Mouse (Mus musculus): ENCODE data around the gene Alk. TPM values are rescaled to one million over a fixed set of nuclear protein-coding genes. Genes with fewer than 3 reads are reported as not detected.

Gene Alk
- polyA plus RNA-seq, 1 experiment: not detected

DNA sequence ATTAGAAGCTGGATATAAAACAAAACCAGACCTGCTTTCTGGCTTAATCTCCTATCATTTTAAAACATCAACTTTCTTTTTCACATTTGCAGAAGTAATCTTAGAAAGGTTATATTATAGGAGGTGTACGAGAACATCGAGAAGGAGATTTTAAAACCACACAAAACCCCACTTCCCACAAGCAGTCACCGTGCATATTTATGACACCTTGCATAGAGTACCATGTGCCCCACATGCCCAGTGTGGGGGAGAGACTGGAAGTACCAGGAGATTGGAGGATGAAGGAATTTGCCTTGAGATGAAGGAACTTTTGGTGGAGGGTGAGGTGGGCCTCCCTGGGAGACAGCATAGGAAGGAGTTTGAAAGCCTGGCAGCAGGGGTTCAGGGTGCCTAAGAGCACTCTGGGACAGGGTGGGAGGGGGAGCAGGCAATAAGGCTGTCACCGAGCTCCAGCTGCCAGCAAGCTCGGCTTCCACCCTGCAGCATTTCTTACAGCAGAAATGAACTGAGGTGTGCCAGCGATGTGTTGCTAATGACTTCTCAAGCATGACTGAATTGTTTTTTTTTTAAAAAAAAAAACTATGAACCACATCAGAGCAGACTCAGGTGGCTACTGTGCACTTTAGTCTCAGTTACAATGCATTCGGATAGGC is 459.4 kb downstream of the Alk start:
- TF ChIP-seq FOSL1 (IDR thresholded peaks at IDR 0.05; ENCODE audit: insufficient read depth, low read length, poor library complexity, severe bottlenecking) (no peak), MAX (IDR thresholded peaks at IDR 0.05) (no peak), CEBPB (IDR thresholded peaks at IDR 0.05; ENCODE audit: low read depth) (no peak), CTCF (IDR thresholded peaks at IDR 0.05; ENCODE audit: control insufficient read depth, insufficient read depth, insufficient read length) (no peak), MYOG (IDR thresholded peaks at IDR 0.05; ENCODE audit: control insufficient read depth, extremely low read depth, insufficient read length) (no peak), USF1 (IDR thresholded peaks at IDR 0.05; ENCODE audit: low read depth) (no peak), MYOD1 (IDR thresholded peaks at IDR 0.05; ENCODE audit: control insufficient read depth, insufficient read length, low read depth) (no peak)
- H3ac ChIP-seq (ENCODE audit: control insufficient read depth, insufficient read length, low read depth): no peak overlapping the region
- H3K27me3 ChIP-seq (ENCODE audit: control insufficient read depth, insufficient read depth, insufficient read length): no peaks in the 10 kb centered on the region
- H3K79me2 ChIP-seq (ENCODE audit: control insufficient read depth, insufficient read depth): no peaks in the 10 kb centered on the region
- H3K36me3 ChIP-seq (ENCODE audit: control insufficient read depth, insufficient read depth): no peaks in the 10 kb centered on the region
- H3K4me3 ChIP-seq (ENCODE audit: insufficient read depth, poor library complexity, severe bottlenecking): no peak overlapping the region
- H3K79me3 ChIP-seq (ENCODE audit: low read depth): no peaks in the 10 kb centered on the region

DNA sequence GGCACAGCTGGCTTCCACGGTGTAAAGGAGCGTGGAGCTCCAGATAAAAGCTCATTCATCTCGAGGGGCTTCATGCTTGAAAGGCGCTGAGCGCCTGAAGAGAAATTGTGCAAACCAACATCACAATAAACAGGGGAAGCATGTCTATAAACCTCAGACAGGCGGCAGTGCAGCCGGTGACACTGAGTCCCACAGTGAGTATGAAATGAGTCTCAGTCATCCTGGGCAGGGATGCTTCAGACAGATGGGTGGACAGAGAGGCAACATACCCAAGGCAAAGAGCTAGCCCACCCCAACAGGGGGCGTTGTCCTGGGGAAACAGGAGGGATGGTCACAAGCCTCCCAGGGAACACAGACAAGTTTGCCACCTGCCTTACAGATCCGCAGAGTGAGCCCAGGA is 460.0 kb downstream of the Alk start:
- no peaks in the 10 kb centered on the region for H3K79me2 ChIP-seq (ENCODE audit: control insufficient read depth, insufficient read depth)
- H3K27me3 ChIP-seq (ENCODE audit: control insufficient read depth, insufficient read depth, insufficient read length): no peaks in the 10 kb centered on the region
- H3K79me3 ChIP-seq (ENCODE audit: low read depth): no peaks in the 10 kb centered on the region
- TF ChIP-seq FOSL1 (IDR thresholded peaks at IDR 0.05; ENCODE audit: insufficient read depth, low read length, poor library complexity, severe bottlenecking): no peak
- H3K36me3 ChIP-seq (ENCODE audit: control insufficient read depth, insufficient read depth): no peaks in the 10 kb centered on the region
- H3K4me3 ChIP-seq (ENCODE audit: insufficient read depth, poor library complexity, severe bottlenecking): no peak overlapping the region
- H3ac ChIP-seq (ENCODE audit: control insufficient read depth, insufficient read length, low read depth): no peak overlapping the region

DNA sequence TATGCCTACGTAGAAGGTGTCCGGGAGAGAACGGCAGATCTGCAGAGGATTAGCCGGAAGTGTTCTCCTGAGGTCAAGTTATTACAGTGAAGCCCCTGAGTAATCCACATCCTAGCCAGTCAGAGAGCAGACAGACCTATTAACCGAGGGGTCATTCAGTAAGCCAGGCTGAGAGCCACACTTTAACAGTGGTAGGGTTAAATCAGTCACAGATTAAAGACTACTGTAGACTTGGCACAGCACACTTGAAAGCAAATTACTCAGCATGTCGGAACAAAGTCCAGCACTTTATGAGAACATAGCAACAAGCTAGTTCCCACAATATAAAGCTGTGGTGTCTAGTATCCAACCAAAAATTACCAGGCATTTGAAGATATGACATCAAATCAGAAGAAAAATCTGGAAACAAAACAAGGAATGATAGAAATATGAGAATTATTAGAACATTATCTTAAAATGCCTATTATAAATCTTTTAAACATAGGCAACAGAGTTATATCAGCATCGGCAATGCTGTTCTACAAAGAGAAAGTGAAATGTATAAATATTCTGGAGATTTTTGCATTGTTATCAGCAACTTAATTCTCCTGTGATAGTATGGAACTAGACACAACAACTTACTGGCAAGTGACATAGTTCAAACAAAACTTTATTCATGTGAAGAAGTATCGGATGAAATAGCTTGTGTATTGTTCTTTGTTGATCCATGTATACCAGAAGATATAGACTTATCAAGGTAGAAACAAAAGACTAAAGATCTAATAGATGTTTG is 472.1 kb downstream of the Alk start:
- no peak overlapping the region for H3ac ChIP-seq (ENCODE audit: control insufficient read depth, insufficient read length, low read depth)
- H3K79me2 ChIP-seq (ENCODE audit: control insufficient read depth, insufficient read depth): no peaks in the 10 kb centered on the region
- no peaks in the 10 kb centered on the region for H3K79me3 ChIP-seq (ENCODE audit: low read depth)
- no peak overlapping the region for H3K4me3 ChIP-seq (ENCODE audit: insufficient read depth, poor library complexity, severe bottlenecking)
- TF ChIP-seq MAX (IDR thresholded peaks at IDR 0.05) (no peak), USF1 (IDR thresholded peaks at IDR 0.05; ENCODE audit: low read depth) (no peak), CTCF (IDR thresholded peaks at IDR 0.05; ENCODE audit: control insufficient read depth, insufficient read depth, insufficient read length) (no peak), MYOD1 (IDR thresholded peaks at IDR 0.05; ENCODE audit: control insufficient read depth, insufficient read length, low read depth) (no peak), MYOG (IDR thresholded peaks at IDR 0.05; ENCODE audit: control insufficient read depth, extremely low read depth, insufficient read length) (no peak), FOSL1 (IDR thresholded peaks at IDR 0.05; ENCODE audit: insufficient read depth, low read length, poor library complexity, severe bottlenecking) (no peak), CEBPB (IDR thresholded peaks at IDR 0.05; ENCODE audit: low read depth) (no peak)
- H3K36me3 ChIP-seq (ENCODE audit: control insufficient read depth, insufficient read depth): no peaks in the 10 kb centered on the region
- H3K27me3 ChIP-seq (ENCODE audit: control insufficient read depth, insufficient read depth, insufficient read length): no peaks in the 10 kb centered on the region

DNA sequence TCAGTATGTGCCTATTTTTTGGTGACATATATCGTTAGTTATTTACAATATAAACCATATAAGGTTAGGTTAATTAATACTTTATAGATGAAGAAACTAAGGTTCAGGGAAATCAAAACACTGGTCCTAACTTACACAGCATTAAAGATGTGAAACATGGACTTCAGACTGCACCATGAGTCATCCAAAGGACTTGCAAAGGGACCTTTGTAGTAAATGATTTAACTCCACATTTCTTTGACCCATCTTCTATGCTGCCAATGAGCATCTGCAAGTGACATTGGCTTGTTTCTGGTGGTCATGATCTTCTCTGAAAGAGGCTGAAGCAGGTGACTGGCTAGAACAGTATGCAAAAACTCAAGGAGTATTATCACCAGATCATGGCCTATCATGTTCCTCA is 482.8 kb downstream of the Alk start:
- Histone ChIP-seq H3K27me3 (ENCODE audit: control insufficient read depth, insufficient read depth, insufficient read length) (no peaks in the 10 kb centered on the region), H3K79me2 (ENCODE audit: control insufficient read depth, insufficient read depth) (no peaks in the 10 kb centered on the region), H3K4me3 (ENCODE audit: insufficient read depth, poor library complexity, severe bottlenecking) (no peak overlapping the region), H3ac (ENCODE audit: control insufficient read depth, insufficient read length, low read depth) (no peak overlapping the region), H3K36me3 (ENCODE audit: control insufficient read depth, insufficient read depth) (no peaks in the 10 kb centered on the region), H3K79me3 (ENCODE audit: low read depth) (no peaks in the 10 kb centered on the region)
- TF ChIP-seq MAX (IDR thresholded peaks at IDR 0.05): no peak
- no peak for TF ChIP-seq FOSL1 (IDR thresholded peaks at IDR 0.05; ENCODE audit: insufficient read depth, low read length, poor library complexity, severe bottlenecking)
- no peak for TF ChIP-seq CTCF (IDR thresholded peaks at IDR 0.05; ENCODE audit: control insufficient read depth, insufficient read depth, insufficient read length)

DNA sequence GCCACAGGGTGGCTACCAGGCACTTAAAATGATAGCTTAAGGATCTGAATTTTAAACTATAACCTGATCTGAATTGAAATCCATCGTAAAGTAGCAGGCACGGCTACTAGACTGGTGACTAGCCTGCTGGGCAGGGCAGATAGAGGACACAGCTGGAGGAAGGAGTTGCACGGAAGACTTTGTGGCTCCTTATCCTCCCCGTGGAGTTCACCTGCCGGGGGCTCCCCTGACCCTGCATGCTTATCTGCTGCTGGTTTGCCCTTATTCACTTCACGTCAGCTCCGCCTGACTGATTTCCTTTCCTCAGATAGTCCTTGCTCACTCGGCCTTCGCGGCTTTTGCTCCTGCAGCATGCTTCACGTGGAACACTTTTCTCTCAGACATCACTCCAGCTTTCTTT is 484.1 kb downstream of the Alk start:
- H3K27me3 ChIP-seq (ENCODE audit: control insufficient read depth, insufficient read depth, insufficient read length): peaks cover 3% of the 10 kb centered on the region
- no peaks in the 10 kb centered on the region for H3K79me3 ChIP-seq (ENCODE audit: low read depth)
- H3K36me3 ChIP-seq (ENCODE audit: control insufficient read depth, insufficient read depth): no peaks in the 10 kb centered on the region
- H3K79me2 ChIP-seq (ENCODE audit: control insufficient read depth, insufficient read depth): no peaks in the 10 kb centered on the region
- no peak overlapping the region for H3ac ChIP-seq (ENCODE audit: control insufficient read depth, insufficient read length, low read depth)
- no peak overlapping the region for H3K4me3 ChIP-seq (ENCODE audit: insufficient read depth, poor library complexity, severe bottlenecking)
- TF ChIP-seq MAX (IDR thresholded peaks at IDR 0.05) (no peak), MYOG (IDR thresholded peaks at IDR 0.05; ENCODE audit: control insufficient read depth, extremely low read depth, insufficient read length) (no peak), FOSL1 (IDR thresholded peaks at IDR 0.05; ENCODE audit: insufficient read depth, low read length, poor library complexity, severe bottlenecking) (no peak), MYOD1 (IDR thresholded peaks at IDR 0.05; ENCODE audit: control insufficient read depth, insufficient read length, low read depth) (no peak)

DNA sequence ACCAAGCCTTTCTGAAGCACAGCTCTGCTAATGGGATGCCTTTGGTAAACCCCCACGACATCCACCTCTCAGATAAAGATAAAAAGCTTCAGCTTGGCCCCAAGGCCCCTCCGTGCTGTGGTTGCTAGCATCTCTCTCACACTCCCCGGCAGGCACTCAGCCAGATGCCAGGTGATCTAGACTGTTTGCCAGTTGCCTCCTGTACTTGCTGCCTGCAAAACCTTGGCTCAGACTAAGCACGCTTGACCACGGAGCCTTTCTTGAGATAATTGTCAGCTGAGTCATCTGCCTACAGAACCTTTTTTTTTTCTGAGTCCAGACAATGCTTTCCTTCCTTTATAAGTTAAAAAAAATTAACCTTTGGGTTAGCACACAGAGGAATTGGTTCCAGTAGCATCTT is 486.1 kb downstream of the Alk start:
- Histone ChIP-seq H3K36me3 (ENCODE audit: control insufficient read depth, insufficient read depth) (no peaks in the 10 kb centered on the region), H3K79me3 (ENCODE audit: low read depth) (no peaks in the 10 kb centered on the region), H3ac (ENCODE audit: control insufficient read depth, insufficient read length, low read depth) (no peak overlapping the region), H3K79me2 (ENCODE audit: control insufficient read depth, insufficient read depth) (no peaks in the 10 kb centered on the region), H3K4me3 (ENCODE audit: insufficient read depth, poor library complexity, severe bottlenecking) (no peak overlapping the region), H3K27me3 (ENCODE audit: control insufficient read depth, insufficient read depth, insufficient read length) (peaks cover 3% of the 10 kb centered on the region)
- TF ChIP-seq MYOG (IDR thresholded peaks at IDR 0.05; ENCODE audit: control insufficient read depth, extremely low read depth, insufficient read length) (no peak), MYOD1 (IDR thresholded peaks at IDR 0.05; ENCODE audit: control insufficient read depth, insufficient read length, low read depth) (no peak), MAX (IDR thresholded peaks at IDR 0.05) (no peak), USF1 (IDR thresholded peaks at IDR 0.05; ENCODE audit: low read depth) (no peak), CTCF (IDR thresholded peaks at IDR 0.05; ENCODE audit: control insufficient read depth, insufficient read depth, insufficient read length) (no peak), CEBPB (IDR thresholded peaks at IDR 0.05; ENCODE audit: low read depth) (no peak), FOSL1 (IDR thresholded peaks at IDR 0.05; ENCODE audit: insufficient read depth, low read length, poor library complexity, severe bottlenecking) (no peak)

All from C2C12 (cell line).